Mouse (Mus musculus) thymus, adult 2 months (tissue): ENCODE results near the gene Rasa1.

Experiments used
- CTCF ChIP-seq: fragments of 200-500 bp; IDR thresholded peaks from 2 replicates; pipeline ENCODE4 v1.5.1; 2012; ENCODE audit warnings: mild to moderate bottlenecking, control low read depth, low read length, moderate library complexity, borderline replicate concordance; ENCODE audit not compliant: control insufficient read depth, poor library complexity, insufficient read depth; ENCODE audit errors: extremely low read depth
- POLR2A ChIP-seq: fragments of 200-500 bp; IDR thresholded peaks from 2 replicates; pipeline ENCODE4 v1.6.1; 2012; ENCODE audit warnings: mild to moderate bottlenecking, low read length, control low read depth, moderate library complexity; ENCODE audit not compliant: control insufficient read depth, poor library complexity, insufficient read depth; ENCODE audit errors: extremely low read depth

DNA sequence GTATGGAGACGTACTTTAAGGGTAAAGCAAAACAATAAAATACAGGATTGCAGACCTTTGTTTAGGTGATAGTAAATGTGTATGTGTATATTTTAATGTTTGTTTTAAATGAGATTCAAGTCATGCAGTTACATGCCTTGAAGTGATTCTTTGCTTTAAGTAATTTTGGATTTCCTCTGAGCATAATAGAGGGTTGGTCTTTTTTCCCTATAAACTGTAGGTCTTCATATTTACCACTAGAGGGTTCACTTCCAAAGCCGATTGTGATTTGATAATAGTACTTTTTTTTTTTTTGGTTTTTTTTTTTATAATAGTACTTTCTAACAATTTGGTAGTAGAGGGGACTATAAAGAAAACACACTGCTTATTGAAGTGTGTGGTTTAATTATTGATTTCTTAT is 81.4 kb downstream of the Rasa1 start:
- TF ChIP-seq POLR2A (no peak), CTCF (no peak)
